Mouse (Mus musculus): Measurements from ENCODE around the gene H2-T22.

GRCm38 (mm10) chr17:36083870-36084451 lies 41.4 kb upstream of the H2-T22 start:
- TF ChIP-seq POLR2A (IDR thresholded peaks at IDR 0.05; ENCODE audit: insufficient read depth, low read depth, low read length) (no peak), CTCF (IDR thresholded peaks at IDR 0.05) (no peak), EP300 (IDR thresholded peaks at IDR 0.05; ENCODE audit: insufficient read depth, low read depth, low read length) (no peak)
